Mouse (Mus musculus): Measurements from ENCODE around the gene Opcml. TPM values are rescaled to one million over a fixed set of nuclear protein-coding genes. Genes with fewer than 3 reads are reported as not detected.

The Opcml gene
- polyA plus RNA-seq, 1 experiment from 2014 or later = 13.5 TPM

- no peaks in the 10 kb centered on the region for H3K9me3 ChIP-seq
- no peak overlapping the region for H3K4me2 ChIP-seq
- H3K9ac ChIP-seq = no peak overlapping the region
- 68% methylated on average over 1 of the region's 1 CpGs for whole genome bisulfite sequencing
- no peaks in the 10 kb centered on the region for H3K27me3 ChIP-seq
- no peak for ATAC-seq (ENCODE audit: low read depth)
- H3K36me3 ChIP-seq = no peaks in the 10 kb centered on the region
- no peak overlapping the region for H3K27ac ChIP-seq (replicated peaks)
- no peaks in the 10 kb centered on the region for H3K4me1 ChIP-seq (replicated peaks)
- no peak overlapping the region for H3K4me3 ChIP-seq
Observed at GRCm38 (mm10) chr9:28128735-28129134, 338.2 kb downstream of the Opcml start.

GRCm38 (mm10) chr9:28131521-28131920, 340.9 kb downstream of the Opcml start:
- no peaks in the 10 kb centered on the region for H3K27me3 ChIP-seq
- no peak overlapping the region for H3K4me3 ChIP-seq
- H3K4me2 ChIP-seq = no peak overlapping the region
- peaks cover 5% of the 10 kb centered on the region for H3K4me1 ChIP-seq (replicated peaks)
- H3K9ac ChIP-seq = no peak overlapping the region
- WGBS = 85% methylated on average over 1 of the region's 1 CpGs
- ATAC-seq (ENCODE audit: low read depth) = no peak
- H3K27ac ChIP-seq (replicated peaks) = no peak overlapping the region
- H3K36me3 ChIP-seq = no peaks in the 10 kb centered on the region
- H3K9me3 ChIP-seq = no peaks in the 10 kb centered on the region

- H3K9ac ChIP-seq = no peak overlapping the region
- 0 out of 2 replicates have a peak, but pooled peaks have one; percentile 36 for ATAC-seq (ENCODE audit: low read depth)
- no peak overlapping the region for H3K4me2 ChIP-seq
- H3K9me3 ChIP-seq = no peaks in the 10 kb centered on the region
- WGBS = 6% methylated on average over 2 of the region's 2 CpGs
- H3K27me3 ChIP-seq = no peaks in the 10 kb centered on the region
- peaks cover 7% of the 10 kb centered on the region for H3K4me1 ChIP-seq (replicated peaks)
- H3K4me3 ChIP-seq = no peak overlapping the region
- no peaks in the 10 kb centered on the region for H3K36me3 ChIP-seq
- peak overlapping the region; percentile 18; the same call in 1 of the 2 replicates for H3K27ac ChIP-seq (replicated peaks)
Observed at GRCm38 (mm10) chr9:28136614-28137013, 346.0 kb downstream of the Opcml start.

- ATAC-seq (ENCODE audit: low read depth) = no peak
- Histone ChIP-seq H3K4me1 (replicated peaks) (peaks cover 7% of the 10 kb centered on the region), H3K4me3 (no peak overlapping the region), H3K4me2 (no peak overlapping the region), H3K9me3 (no peaks in the 10 kb centered on the region), H3K27me3 (no peaks in the 10 kb centered on the region), H3K27ac (replicated peaks) (no peak overlapping the region), H3K36me3 (no peaks in the 10 kb centered on the region), H3K9ac (no peak overlapping the region)
- WGBS = 91% methylated on average over 12 of the region's 12 CpGs
Observed at GRCm38 (mm10) chr9:28139957-28140597, 349.5 kb downstream of the Opcml start.

GRCm38 (mm10) chr9:28149507-28149906, 358.9 kb downstream of the Opcml start:
- Histone ChIP-seq H3K4me1 (replicated peaks) (peaks cover 10% of the 10 kb centered on the region), H3K4me2 (no peak overlapping the region), H3K9ac (no peak overlapping the region), H3K27ac (replicated peaks) (no peak overlapping the region), H3K27me3 (no peaks in the 10 kb centered on the region), H3K9me3 (no peaks in the 10 kb centered on the region), H3K36me3 (no peaks in the 10 kb centered on the region), H3K4me3 (no peak overlapping the region)
- no peak for ATAC-seq (ENCODE audit: low read depth)
- WGBS = 61% methylated on average over 3 of the region's 3 CpGs

GRCm38 (mm10) chr9:28153748-28154147, 363.2 kb downstream of the Opcml start:
- no peaks in the 10 kb centered on the region for H3K36me3 ChIP-seq
- 24% methylated on average over 6 of the region's 6 CpGs for WGBS
- H3K4me3 ChIP-seq = no peak overlapping the region
- ATAC-seq (ENCODE audit: low read depth) = 0 out of 2 replicates have a peak, but pooled peaks have one; percentile 19
- no peak overlapping the region for H3K9ac ChIP-seq
- H3K4me2 ChIP-seq = no peak overlapping the region
- no peaks in the 10 kb centered on the region for H3K9me3 ChIP-seq
- H3K4me1 ChIP-seq (replicated peaks) = peaks cover 10% of the 10 kb centered on the region
- no peaks in the 10 kb centered on the region for H3K27me3 ChIP-seq
- no peak overlapping the region for H3K27ac ChIP-seq (replicated peaks)

GRCm38 (mm10) chr9:28157092-28157491, 366.5 kb downstream of the Opcml start:
- no peaks in the 10 kb centered on the region for H3K36me3 ChIP-seq
- 89% methylated on average over 7 of the region's 7 CpGs for WGBS
- no peak overlapping the region for H3K4me3 ChIP-seq

GRCm38 (mm10) chr9:28160953-28161352, 370.4 kb downstream of the Opcml start:
- Histone ChIP-seq H3K36me3 (no peaks in the 10 kb centered on the region), H3K27ac (replicated peaks) (no peak overlapping the region), H3K4me1 (replicated peaks) (no peaks in the 10 kb centered on the region), H3K9me3 (no peaks in the 10 kb centered on the region), H3K4me2 (no peak overlapping the region), H3K4me3 (no peak overlapping the region), H3K9ac (no peak overlapping the region), H3K27me3 (no peaks in the 10 kb centered on the region)
- WGBS = 98% methylated on average over 1 of the region's 1 CpGs
- no peak for ATAC-seq (ENCODE audit: low read depth)

More at GRCm38 (mm10) chr9:28157092-28157491, 366.5 kb downstream of the Opcml start:
- H3K27ac ChIP-seq (replicated peaks) = no peak overlapping the region
- no peaks in the 10 kb centered on the region for H3K9me3 ChIP-seq
- peaks cover 10% of the 10 kb centered on the region for H3K4me1 ChIP-seq (replicated peaks)
- no peak for ATAC-seq (ENCODE audit: low read depth)
- no peaks in the 10 kb centered on the region for H3K27me3 ChIP-seq
- H3K9ac ChIP-seq = no peak overlapping the region
- no peak overlapping the region for H3K4me2 ChIP-seq

GRCm38 (mm10) chr9:28163946-28164345, 373.4 kb downstream of the Opcml start:
- H3K4me2 ChIP-seq = no peak overlapping the region
- H3K9ac ChIP-seq = no peak overlapping the region
- WGBS = 27% methylated on average over 4 of the region's 4 CpGs
- H3K9me3 ChIP-seq = no peaks in the 10 kb centered on the region
- no peak overlapping the region for H3K4me3 ChIP-seq
- no peaks in the 10 kb centered on the region for H3K4me1 ChIP-seq (replicated peaks)
- ATAC-seq (ENCODE audit: low read depth) = no peak
- H3K27ac ChIP-seq (replicated peaks) = no peak overlapping the region
- H3K36me3 ChIP-seq = no peaks in the 10 kb centered on the region
- H3K27me3 ChIP-seq = no peaks in the 10 kb centered on the region

GRCm38 (mm10) chr9:28171890-28172289, 381.3 kb downstream of the Opcml start:
- WGBS = 17% methylated on average over 6 of the region's 6 CpGs
- no peak for ATAC-seq (ENCODE audit: low read depth)
- Histone ChIP-seq H3K9ac (no peak overlapping the region), H3K36me3 (no peaks in the 10 kb centered on the region), H3K4me2 (no peak overlapping the region), H3K4me3 (no peak overlapping the region), H3K27ac (replicated peaks) (no peak overlapping the region), H3K4me1 (replicated peaks) (peaks cover 6% of the 10 kb centered on the region; the same call in 1 of the 2 replicates), H3K27me3 (peaks cover 4% of the 10 kb centered on the region; the same call in 1 of the 2 replicates), H3K9me3 (no peaks in the 10 kb centered on the region)

- no peak overlapping the region for H3K4me2 ChIP-seq
- H3K9ac ChIP-seq = no peak overlapping the region
- 0 out of 2 replicates have a peak, but pooled peaks cover 4% of the 10 kb centered on the region for H3K27me3 ChIP-seq
- H3K4me1 ChIP-seq (replicated peaks) = peaks cover 6% of the 10 kb centered on the region; the same call in 1 of the 2 replicates
- 95% methylated on average over 2 of the region's 2 CpGs for WGBS
- no peak overlapping the region for H3K4me3 ChIP-seq
- no peaks in the 10 kb centered on the region for H3K36me3 ChIP-seq
- ATAC-seq (ENCODE audit: low read depth) = no peak
- H3K27ac ChIP-seq (replicated peaks) = no peak overlapping the region
- H3K9me3 ChIP-seq = no peaks in the 10 kb centered on the region
Observed at GRCm38 (mm10) chr9:28177052-28177451, 386.5 kb downstream of the Opcml start.

GRCm38 (mm10) chr9:28178123-28178887, 387.7 kb downstream of the Opcml start:
- WGBS = 87% methylated on average over 4 of the region's 4 CpGs
- H3K4me1 ChIP-seq (replicated peaks) = no peaks in the 10 kb centered on the region

More at GRCm38 (mm10) chr9:28178123-28178887, 387.7 kb downstream of the Opcml start:
- Histone ChIP-seq H3K36me3 (no peaks in the 10 kb centered on the region), H3K27me3 (no peaks in the 10 kb centered on the region), H3K4me3 (no peak overlapping the region), H3K4me2 (no peak overlapping the region), H3K9ac (no peak overlapping the region), H3K9me3 (no peaks in the 10 kb centered on the region), H3K27ac (replicated peaks) (no peak overlapping the region)
- ATAC-seq (ENCODE audit: low read depth) = no peak

Measured in neural tube, embryonic 13.5 days (tissue).